Mouse (Mus musculus) stomach, postnatal 0 days (tissue): ENCODE results near the gene Tmem259. TPM values are rescaled to one million over a fixed set of nuclear protein-coding genes. Genes with fewer than 3 reads are reported as not detected.

ENCODE experiments used
- ATAC-seq: fragments of 200-750 bp; cut with Nextera tagmentation; 2 replicates; pipeline ENCODE4 v1.8.0; 2017; ENCODE audit not compliant: low FRiP score, low TSS enrichment
- DNase-seq: peaks from one replicate; pipeline ENCODE4 v3.0.0-alpha.2; 2016; ENCODE audit warnings: low spot score
- H3K27ac ChIP-seq: fragments of 300-500 bp; sonication (generic); replicated peaks from 2 replicates; pipeline ENCODE4 v1.5.1; 2014; ENCODE audit warnings: mild to moderate bottlenecking, control low read depth
- H3K27me3 ChIP-seq: fragments of 300-500 bp; sonication (generic); 2 replicates; pipeline ENCODE4 v1.6.1; 2014; ENCODE audit warnings: low read length; ENCODE audit not compliant: control insufficient read depth, insufficient read depth
- H3K36me3 ChIP-seq: fragments of 300-500 bp; sonication (generic); 2 replicates; pipeline ENCODE4 v1.6.1; 2014; ENCODE audit warnings: low read length, mixed read lengths; ENCODE audit not compliant: control insufficient read depth, insufficient read depth
- H3K4me1 ChIP-seq: fragments of 300-500 bp; sonication (generic); replicated peaks from 2 replicates; pipeline ENCODE4 v1.6.1; 2014; ENCODE audit warnings: antibody characterized with exemption; ENCODE audit not compliant: control insufficient read depth, insufficient read depth
- H3K4me2 ChIP-seq: fragments of 300-500 bp; sonication (generic); replicated peaks from 2 replicates; pipeline ENCODE4 v1.6.1; 2014; ENCODE audit warnings: low read depth, mild to moderate bottlenecking, control low read depth, moderate library complexity
- H3K4me3 ChIP-seq: fragments of 300-500 bp; sonication (generic); 2 replicates; pipeline ENCODE4 v1.5.1; 2014; ENCODE audit warnings: low read depth, low read length, control low read depth
- H3K9ac ChIP-seq: fragments of 300-500 bp; sonication (generic); 2 replicates; pipeline ENCODE4 v1.6.1; 2014; ENCODE audit warnings: mild to moderate bottlenecking, low read length, control low read depth, mixed read lengths
- H3K9me3 ChIP-seq: fragments of 300-500 bp; sonication (generic); 2 replicates; pipeline ENCODE4 v1.6.1; 2016; ENCODE audit warnings: low read length; ENCODE audit not compliant: control insufficient read depth
- CTCF ChIP-seq: IDR thresholded peaks from 2 replicates; pipeline ENCODE4 v1.5.1; 2016; ENCODE audit warnings: antibody characterized with exemption, low read depth, mild to moderate bottlenecking, moderate library complexity
- EP300 ChIP-seq: optimal IDR thresholded peaks from 2 replicates; pipeline ENCODE3; 2016; ENCODE audit warnings: antibody characterized with exemption
- WGBS: fragments of 180-500 bp; shearing (Covaris S2); extraction: QIAGEN DNeasy Blood & Tissue Kit; methylation state at CpG from one replicate; pipeline ENCODE4 v1.1.7; 2014; 5-methylcytosine and 5-hydroxymethylcytosine counted together
- polyA plus RNA-seq: library from polyadenylated mRNA; unstranded; fragments of >200 nt; fragmentation: Nextera tagmentation; extraction: Ambion mirVana; gene quantifications from 2 replicates; pipeline ENCODE4 v1.2.1, GENCODE M21; 2015

Tmem259 gene
- polyA plus RNA-seq, 1 experiment from 2014 or later = 18.5 TPM

DNA sequence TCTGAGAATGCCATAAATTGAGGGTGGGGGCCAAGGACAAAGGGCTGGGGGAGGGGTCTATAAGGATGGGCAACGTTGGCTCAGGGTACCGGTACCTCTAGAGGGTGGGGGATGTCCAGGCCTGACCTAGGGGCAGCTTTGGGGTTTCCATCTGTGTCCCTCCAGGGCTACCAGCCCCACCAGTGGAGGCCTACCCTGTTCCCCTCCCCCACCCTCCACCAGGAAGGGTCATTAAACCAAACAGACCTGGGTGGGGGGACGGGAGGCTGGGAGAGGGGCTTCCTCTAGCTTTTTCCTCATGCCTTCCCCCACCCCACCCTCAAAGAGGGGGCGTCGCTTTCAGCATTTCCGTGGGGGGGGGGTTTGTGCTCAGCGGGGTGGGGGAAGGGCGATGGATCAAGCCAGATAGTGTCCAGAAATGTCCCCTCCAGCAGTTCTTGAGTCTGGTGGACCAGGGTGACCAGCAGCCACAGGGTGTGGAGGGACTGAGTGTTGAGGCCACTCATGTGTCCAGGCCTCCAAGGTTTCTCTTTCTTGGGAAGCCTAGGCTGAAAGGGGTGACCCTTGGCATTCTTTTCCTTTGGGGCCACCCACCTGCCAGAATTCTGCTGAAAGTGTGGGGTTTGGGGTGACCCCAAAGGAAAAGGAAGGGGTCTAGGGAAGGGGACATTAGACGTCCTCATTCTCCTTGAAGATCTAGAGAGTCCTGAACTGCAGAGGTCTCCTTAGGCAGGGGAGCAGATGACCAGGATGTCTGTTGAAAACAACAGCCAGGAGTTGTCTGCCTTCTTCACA lies 55.0 kb downstream of the Tmem259 start:
- Histone ChIP-seq H3K4me1 (peaks cover 19% of the 10 kb centered on the region), H3K4me2 (peak overlapping the region; percentile 88), H3K9me3 (no peaks in the 10 kb centered on the region), H3K27ac (0 out of 2 replicates have a peak overlapping the region, but pooled peaks have one; percentile 40), H3K4me3 (peak overlapping the region; percentile 96; the same call in 1 of the 2 replicates), H3K27me3 (no peaks in the 10 kb centered on the region), H3K36me3 (peaks cover 2% of the 10 kb centered on the region; the same call in 1 of the 2 replicates), H3K9ac (no peak overlapping the region)
- TF ChIP-seq CTCF = no peak
- TF ChIP-seq EP300 = no peak
- no peak for ATAC-seq
- WGBS = 29% methylated on average over 9 of the region's 9 CpGs
- no peak for DNase-seq

DNA sequence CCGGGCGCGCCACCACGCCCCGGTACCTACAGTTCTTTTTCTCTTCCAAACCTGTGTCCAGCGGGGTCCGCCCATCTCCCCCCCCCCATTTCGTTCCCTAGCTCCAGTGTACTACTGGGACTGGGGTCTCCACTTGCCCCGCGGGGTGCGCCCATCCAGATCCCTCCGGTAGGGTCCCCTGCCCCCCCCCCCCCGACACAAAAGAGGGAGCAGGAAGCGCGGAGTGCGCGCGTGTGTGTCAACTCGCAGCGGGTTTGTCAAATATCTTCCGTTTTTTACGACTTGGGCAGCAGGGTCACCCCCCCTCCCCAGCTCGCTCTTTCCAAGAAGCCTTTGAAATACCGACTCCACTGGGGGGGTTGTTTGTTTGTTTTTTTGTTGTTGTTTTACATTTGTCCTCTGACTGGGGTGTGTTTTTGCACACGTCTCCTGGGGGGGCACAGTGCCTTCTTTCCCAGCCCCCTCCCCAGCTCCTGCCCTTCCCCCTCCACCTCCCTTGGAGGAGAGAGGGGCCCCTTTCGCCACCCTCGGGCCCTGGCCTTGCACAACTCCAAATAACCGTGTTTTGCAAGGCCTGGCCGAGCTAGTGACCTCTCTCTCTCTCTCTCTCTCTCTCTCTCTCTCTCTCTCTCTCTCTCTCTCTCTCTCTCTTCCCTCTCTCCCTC lies 56.0 kb downstream of the Tmem259 start:
- TF ChIP-seq CTCF = no peak
- TF ChIP-seq EP300 = no peak
- Histone ChIP-seq H3K27ac (peak overlapping the region; percentile 88), H3K4me2 (peak overlapping the region; percentile 88), H3K27me3 (no peaks in the 10 kb centered on the region), H3K9me3 (no peaks in the 10 kb centered on the region), H3K36me3 (peaks cover 2% of the 10 kb centered on the region; the same call in 1 of the 2 replicates), H3K4me1 (peaks cover 11% of the 10 kb centered on the region), H3K4me3 (peak overlapping the region; percentile 96), H3K9ac (peak overlapping the region; percentile 87)
- DNase-seq (peak; percentile 53), ATAC-seq (no peak)
- 1% methylated on average over 26 of the region's 29 CpGs for WGBS

DNA sequence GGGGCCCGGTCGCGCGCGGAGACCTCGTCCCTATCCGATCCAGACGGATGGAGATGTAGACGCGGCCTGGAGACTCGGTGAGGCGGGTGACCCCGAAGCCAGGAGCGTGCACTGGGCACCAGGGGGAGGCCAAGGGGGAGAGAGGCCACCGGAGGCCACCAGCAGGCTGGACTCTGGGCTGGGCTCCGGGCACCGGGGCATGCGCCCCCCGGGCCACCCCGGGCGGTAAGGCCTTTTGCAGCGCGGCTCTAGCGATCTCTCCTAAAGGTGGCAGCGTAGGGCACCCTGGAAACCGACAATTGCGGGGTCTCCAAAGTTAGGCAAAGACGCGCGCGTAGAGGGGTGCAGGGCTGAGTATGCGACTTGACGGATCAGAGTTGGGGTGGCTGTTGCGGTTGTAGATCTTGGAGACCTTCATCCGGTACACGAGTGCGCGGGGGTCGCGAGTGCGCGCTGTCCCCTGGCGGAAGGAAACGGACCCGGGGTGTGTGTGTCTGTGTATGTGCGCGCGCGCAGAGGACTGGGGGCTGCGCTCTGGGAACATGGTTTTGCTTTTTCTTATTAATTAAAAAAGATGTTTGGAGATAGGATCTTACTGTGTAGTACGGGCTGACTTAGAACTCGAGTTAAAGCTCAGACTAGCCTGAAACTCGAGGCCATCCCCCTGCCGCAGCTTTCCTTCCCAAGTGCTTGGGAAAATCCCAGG lies 56.7 kb downstream of the Tmem259 start:
- DNase-seq = peak; percentile 73
- WGBS = under 1% methylated on average over 54 of the region's 54 CpGs
- peak overlapping the region; percentile 87 for H3K9ac ChIP-seq

DNA sequence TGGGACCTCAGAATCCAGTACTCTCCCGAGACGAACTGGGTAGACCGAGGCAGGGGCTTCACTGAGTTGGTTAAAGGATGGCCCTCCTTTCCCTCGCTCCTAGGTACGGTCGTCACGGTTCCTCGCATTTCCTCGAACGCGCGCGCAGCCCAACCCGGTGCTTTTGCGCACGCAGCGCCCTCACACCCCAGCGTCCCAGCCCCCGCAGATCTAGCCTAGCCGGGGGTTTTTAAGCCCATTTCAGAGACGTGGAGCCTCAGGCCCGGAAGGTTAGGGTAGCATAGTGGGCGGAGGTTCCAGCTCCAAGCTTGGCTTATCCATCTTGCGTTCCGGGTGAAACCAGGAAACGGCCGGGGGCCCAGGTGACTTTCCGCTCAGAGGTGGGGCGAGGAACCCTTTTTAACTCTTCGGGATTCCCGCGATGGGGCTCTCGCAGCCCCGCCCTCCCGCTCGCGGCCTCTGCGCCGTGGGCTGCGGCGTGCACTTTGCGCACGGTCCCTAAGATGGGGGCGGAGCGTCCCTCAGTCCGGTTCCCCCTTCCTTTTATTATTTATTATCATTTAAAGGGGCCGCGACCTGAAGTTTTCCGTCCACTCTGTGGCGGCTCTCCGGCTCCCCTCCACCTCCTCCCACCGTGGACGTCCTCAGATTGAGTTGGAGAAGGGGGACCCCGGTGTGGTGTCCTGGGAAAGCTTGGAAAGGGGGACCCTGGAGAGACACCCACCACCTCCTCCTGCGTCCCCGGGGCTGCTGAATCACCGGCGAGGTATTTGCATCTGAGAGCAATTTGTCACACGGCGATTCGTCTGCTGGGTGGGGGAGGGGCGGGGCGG lies 57.4 kb downstream of the Tmem259 start, which contains the start of gene Arid3a:
TSS of gene Arid3a (plus strand) at position 553 of the 833 bp plus-strand sequence.
- no peaks in the 10 kb centered on the region for H3K9me3 ChIP-seq
- H3K4me1 ChIP-seq = 0 out of 2 replicates have a peak, but pooled peaks cover 5% of the 10 kb centered on the region
- under 1% methylated on average over 62 of the region's 63 CpGs for WGBS
- no peaks in the 10 kb centered on the region for H3K27me3 ChIP-seq
- H3K4me2 ChIP-seq = peak within 1 kb of the TSS; percentile 88
- peaks cover under 1% of the 10 kb centered on the region; the same call in 1 of the 2 replicates for H3K36me3 ChIP-seq
- peak within 1 kb of the TSS; percentile 96 for H3K4me3 ChIP-seq
- TF ChIP-seq CTCF (no peak; the same call in 1 of the 2 replicates), EP300 (peak; percentile 85)
- DNase-seq (peak; percentile 96), ATAC-seq (peak; percentile 85)
- H3K27ac ChIP-seq = peak within 1 kb of the TSS; percentile 88
- H3K9ac ChIP-seq = peak within 1 kb of the TSS; percentile 87

More for the DNA sequence above, 56.7 kb downstream of the Tmem259 start:
- Histone ChIP-seq H3K27ac (peak overlapping the region; percentile 88), H3K36me3 (peaks cover 2% of the 10 kb centered on the region; the same call in 1 of the 2 replicates), H3K4me1 (peaks cover 7% of the 10 kb centered on the region; the same call in 1 of the 2 replicates), H3K4me3 (peak overlapping the region; percentile 96), H3K9me3 (no peaks in the 10 kb centered on the region), H3K27me3 (no peaks in the 10 kb centered on the region), H3K4me2 (peak overlapping the region; percentile 88)
- ATAC-seq = peak; percentile 24
- no peak for TF ChIP-seq EP300
- TF ChIP-seq CTCF = no peak; the same call in none of the 2 replicates
